Mouse (Mus musculus): ENCODE measurements at regions not wholly inside any gene's neighbourhood (a gene's known extent, or its start where the extent isn't known, plus 50 kb on each side); places are given as distances from the start of the nearest gene placed in this dataset.
A peak's percentile ranks its signal among the peaks of the same experiment; 100 is the strongest.

- DNase-seq (ENCODE audit: low spot score in 2 of 2) = no peak
These were observed 95.5 kb downstream of the Psat1 start for GRCm38 (mm10) chr19:15851622-15852021.

- DNase-seq (ENCODE audit: low spot score in 2 of 2) = no peak
These were observed 96.4 kb downstream of the Psat1 start for GRCm38 (mm10) chr19:15850722-15851121.

GRCm38 (mm10) chr19:15849235-15849634 is 97.9 kb downstream of the Psat1 start:
- no peak for DNase-seq (ENCODE audit: low spot score in 2 of 2)

DNA sequence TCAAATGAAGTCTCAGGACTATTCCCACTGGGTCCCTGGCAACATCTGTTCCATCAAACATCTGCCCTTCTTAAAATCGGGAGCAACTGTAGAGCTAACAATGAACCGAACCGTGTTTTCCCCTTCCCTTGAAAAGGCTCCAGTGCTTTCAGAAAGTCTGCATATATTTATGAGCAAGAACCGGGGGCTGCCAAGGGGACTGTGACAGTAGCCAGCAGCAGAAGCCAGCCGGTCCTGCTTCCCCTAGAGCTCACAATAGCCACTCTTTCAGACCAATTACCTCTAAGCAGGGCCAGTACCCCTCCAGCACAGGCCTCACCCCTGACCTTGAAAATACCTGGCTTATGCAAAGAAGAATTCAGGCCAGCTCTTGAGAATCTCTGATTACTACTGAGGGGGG is 108.8 kb downstream of the Psat1 start:
- DNase-seq (ENCODE audit: low spot score in 2 of 2) = peak in 1 of 2 experiments; percentile 15

GRCm38 (mm10) chr19:15837715-15838175 is 109.4 kb downstream of the Psat1 start:
- no peak for DNase-seq (ENCODE audit: low spot score in 2 of 2)

- DNase-seq (ENCODE audit: low spot score in 2 of 2) = peak in 1 of 2 experiments; percentile 11
These were observed 110.0 kb downstream of the Psat1 start for GRCm38 (mm10) chr19:15836956-15837714.

DNA sequence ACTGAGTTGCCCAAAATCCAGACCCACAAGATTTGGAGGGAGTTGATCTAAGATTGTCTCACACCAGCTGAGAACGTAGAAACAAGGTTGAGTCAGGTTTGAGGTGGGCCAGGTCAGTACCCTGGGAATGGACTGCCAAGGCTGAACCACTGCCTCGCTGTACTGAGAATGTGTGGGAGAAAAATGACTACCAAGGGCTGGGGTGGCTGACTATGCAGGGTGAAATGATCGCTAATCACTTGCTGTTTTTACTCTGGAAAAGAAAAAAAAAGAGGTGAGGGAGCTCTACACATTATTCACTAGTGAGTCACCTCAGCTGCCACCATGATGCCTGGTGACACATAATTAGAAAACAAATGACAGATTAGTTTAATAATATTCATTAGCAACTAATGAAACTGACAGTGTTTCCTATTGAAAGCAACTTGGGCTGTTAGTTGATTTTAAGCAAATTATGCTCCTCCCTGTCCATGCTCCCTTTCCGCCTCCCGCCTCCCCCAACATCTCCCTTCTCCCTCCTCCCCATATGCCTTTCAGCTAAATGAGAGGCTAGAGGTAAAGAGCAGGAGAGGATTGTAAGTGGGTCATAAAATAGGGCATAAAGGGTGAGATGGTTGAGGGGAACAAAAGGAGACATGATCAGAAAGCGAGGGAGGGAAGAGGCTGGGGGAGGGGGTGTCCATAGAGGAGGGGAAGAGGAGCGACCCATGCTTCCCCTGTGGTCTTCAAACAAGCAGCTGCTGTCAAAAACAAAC is 110.8 kb downstream of the Psat1 start:
- DNase-seq (ENCODE audit: low spot score in 2 of 2) = peak in 1 of 2 experiments; percentile 3

DNA sequence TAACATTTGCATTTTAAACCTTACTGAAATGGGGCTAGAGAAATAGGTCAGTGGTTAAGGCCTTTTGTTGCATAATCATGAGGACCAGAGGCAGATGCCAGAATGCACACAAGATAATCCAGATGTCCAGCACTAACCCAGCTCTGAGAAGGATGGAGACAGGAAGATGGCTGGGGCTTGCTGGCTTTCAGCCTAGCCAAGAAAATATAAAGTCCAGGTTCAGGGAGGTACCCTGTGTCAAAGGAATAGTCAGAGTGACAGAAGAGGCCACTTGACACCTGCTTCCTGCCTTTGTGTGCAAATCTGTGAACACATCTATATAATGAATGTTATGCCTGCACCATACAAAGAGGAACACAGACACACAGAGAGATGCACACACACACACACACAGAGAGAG is 116.8 kb downstream of the Psat1 start:
- DNase-seq (ENCODE audit: low spot score in 2 of 2) = no peak

- DNase-seq (ENCODE audit: low spot score in 2 of 2) = no peak
These were observed 118.0 kb downstream of the Psat1 start for GRCm38 (mm10) chr19:15829158-15829557.

DNA sequence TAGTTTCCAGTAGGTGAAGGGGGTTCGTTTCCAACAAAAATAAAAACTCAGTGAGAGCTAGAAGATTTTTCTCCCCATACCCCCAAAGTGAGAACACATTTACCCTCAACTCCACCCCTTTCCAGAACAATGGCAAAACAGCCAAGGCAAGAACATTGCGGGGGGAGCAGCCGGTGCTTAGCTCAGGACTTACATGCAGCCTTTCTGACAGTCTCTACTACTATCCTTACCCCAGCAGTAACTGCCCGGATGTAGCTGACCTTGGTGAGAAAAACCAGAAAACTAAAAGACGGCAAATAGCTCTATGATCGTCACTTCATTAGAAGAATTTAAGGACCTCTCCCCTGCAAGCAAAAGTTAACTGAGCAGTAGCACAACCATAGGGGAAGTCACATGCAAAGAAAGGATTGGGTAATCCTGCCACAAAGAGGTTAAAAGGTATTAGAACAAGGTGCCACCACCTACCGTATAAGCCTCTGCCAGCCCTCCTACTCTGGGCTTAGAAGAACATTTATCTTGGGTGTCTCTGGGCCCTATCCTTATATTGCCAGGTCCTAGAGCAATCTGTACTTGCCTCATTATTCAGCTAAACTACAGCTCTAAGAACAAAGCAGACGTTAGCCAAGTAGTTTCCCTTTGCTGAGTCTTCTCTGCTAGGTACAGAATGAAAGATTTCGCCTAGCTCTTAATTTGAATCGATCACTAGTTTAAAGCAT is 119.0 kb downstream of the Psat1 start:
- no peak for DNase-seq (ENCODE audit: low spot score in 2 of 2)

- no peak for DNase-seq (ENCODE audit: low spot score in 2 of 2)
These were observed 119.8 kb downstream of the Psat1 start for GRCm38 (mm10) chr19:15827120-15827989.

DNA sequence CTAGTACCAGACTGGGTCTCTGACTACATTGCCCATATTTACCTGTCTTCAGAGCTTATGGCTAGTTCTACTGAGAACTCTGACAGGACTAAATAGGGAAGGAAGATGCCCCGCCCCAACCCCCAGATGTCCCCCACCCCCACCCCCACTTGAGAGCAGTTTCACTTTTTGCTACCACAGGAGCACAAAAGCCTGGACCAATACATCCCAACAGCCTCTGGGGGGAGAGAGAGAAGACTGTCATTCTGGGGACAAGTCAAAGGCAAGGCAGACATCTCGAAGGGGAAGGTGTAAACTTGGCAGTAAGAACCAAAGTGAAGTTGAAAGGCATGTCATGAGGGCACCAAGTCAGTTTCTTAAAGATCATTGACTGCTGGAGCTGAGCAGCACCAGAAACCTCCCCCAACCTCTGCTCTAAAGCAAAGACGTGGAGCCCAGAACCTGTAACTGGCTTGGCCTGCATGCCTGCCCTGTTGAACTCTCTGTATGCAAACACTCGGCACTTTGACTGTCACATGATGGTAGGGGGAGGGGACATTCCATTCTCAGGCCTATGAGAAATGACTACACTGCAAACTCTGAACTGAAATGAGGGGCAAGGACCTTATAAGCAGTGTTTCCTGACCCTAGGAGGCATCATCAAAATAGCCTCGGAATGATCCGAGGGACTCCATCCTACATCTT is 123.3 kb downstream of the Psat1 start:
- DNase-seq (ENCODE audit: low spot score in 2 of 2) = no peak

- DNase-seq (ENCODE audit: low spot score in 2 of 2) = no peak
These were observed 127.1 kb downstream of the Psat1 start for GRCm38 (mm10) chr19:15820020-15820419.

DNA sequence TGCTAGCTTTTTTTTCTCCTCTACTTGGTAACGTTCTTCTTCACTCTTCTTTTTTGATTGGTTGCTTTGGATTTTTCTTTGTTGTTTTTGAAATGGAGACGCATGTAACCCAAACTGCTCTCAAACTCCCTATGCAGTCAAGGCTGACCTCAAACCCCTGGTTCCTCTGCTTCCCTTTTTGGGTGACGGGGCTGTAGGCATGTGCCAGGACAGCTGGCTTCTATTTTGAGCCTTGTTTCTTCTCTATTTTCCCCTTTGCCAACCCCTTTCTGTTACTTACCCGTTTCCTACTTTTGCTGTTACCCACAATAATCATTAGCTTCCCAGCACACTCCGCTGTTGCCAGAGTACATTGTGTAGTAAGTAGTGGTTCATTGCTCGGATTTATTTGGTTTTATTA is 132.0 kb downstream of the Psat1 start:
- DNase-seq (ENCODE audit: low spot score in 2 of 2) = no peak

- DNase-seq (ENCODE audit: low spot score in 2 of 2) = no peak
These were observed 138.1 kb downstream of the Psat1 start for GRCm38 (mm10) chr19:15809008-15809407.

- no peak for DNase-seq (ENCODE audit: low spot score in 2 of 2)
These were observed 139.5 kb downstream of the Psat1 start for GRCm38 (mm10) chr19:15807681-15808080.

- no peak for DNase-seq (ENCODE audit: low spot score in 2 of 2)
These were observed 143.8 kb downstream of the Psat1 start for GRCm38 (mm10) chr19:15803131-15803889.

DNA sequence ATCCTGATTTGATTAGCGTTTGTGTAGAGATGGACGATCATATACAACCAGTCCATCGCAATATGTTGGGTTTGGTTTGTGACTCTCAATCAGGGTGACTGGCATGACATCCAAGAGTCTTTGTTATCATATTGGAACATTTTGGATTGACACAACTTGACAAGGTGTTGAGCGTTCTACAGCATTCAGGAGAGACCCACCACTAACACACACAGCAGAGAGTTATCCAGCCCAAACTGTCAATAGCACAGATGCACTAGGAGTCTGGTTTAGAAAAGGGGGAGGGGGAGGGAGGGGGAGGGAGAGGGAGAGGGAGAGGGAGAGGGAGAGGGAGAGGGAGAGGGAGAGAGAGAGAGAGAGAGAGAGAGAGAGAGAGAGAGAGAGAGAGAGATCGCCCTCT is 144.5 kb downstream of the Psat1 start:
- DNase-seq (ENCODE audit: low spot score in 2 of 2) = no peak

- DNase-seq (ENCODE audit: low spot score in 2 of 2) = peak; percentile 87 to 88
These were observed 145.2 kb downstream of the Psat1 start for GRCm38 (mm10) chr19:15801811-15802486.

Data from layer of hippocampus, adult 8-10 months (tissue).